Mouse (Mus musculus): Measurements from ENCODE around the gene 9930104L06Rik. TPM values are rescaled to one million over a fixed set of nuclear protein-coding genes. Genes with fewer than 3 reads are reported as not detected.

9930104L06Rik gene
- polyA plus RNA-seq (2012; rRNA removed): 12.3 and 13.7 TPM in 2 replicates

GRCm38 (mm10) chr4:124936613-124937471, at the start of gene 9930104L06Rik:
Gene 9930104L06Rik, plus strand, starts transcription at chr4:124937048.
- peak within 1 kb of the TSS; percentile 68 for H3K4me3 ChIP-seq (replicated peaks; ENCODE audit: extremely low read depth, low read depth, low read length)
- under 1% methylated on average over 52 of the region's 52 CpGs for WGBS
- TF ChIP-seq CTCF (IDR thresholded peaks at IDR 0.05; ENCODE audit: insufficient read depth, low read length): no peak
- TF ChIP-seq POLR2A (IDR thresholded peaks at IDR 0.05; ENCODE audit: borderline replicate concordance, extremely low read depth, low read depth, low read length): peak; percentile 59; the same call in 1 of the 2 replicates
- DNase-seq: peak; percentile 95
- H3K4me1 ChIP-seq (ENCODE audit: control insufficient read depth, insufficient read depth, low read length): no peaks in the 10 kb centered on the region

- DNase-seq: no peak
- WGBS: 65% methylated on average over 7 of the region's 7 CpGs
- Histone ChIP-seq H3K4me1 (ENCODE audit: control insufficient read depth, insufficient read depth, low read length) (no peaks in the 10 kb centered on the region), H3K4me3 (replicated peaks; ENCODE audit: extremely low read depth, low read depth, low read length) (no peak overlapping the region)
- TF ChIP-seq POLR2A (IDR thresholded peaks at IDR 0.05; ENCODE audit: borderline replicate concordance, extremely low read depth, low read depth, low read length): no peak
- no peak for TF ChIP-seq CTCF (IDR thresholded peaks at IDR 0.05; ENCODE audit: insufficient read depth, low read length)
Observed at GRCm38 (mm10) chr4:124888702-124889101, 48.1 kb upstream of the 9930104L06Rik start.

- no peak for DNase-seq
- no peak for TF ChIP-seq POLR2A (IDR thresholded peaks at IDR 0.05; ENCODE audit: borderline replicate concordance, extremely low read depth, low read depth, low read length)
- no peak for TF ChIP-seq CTCF (IDR thresholded peaks at IDR 0.05; ENCODE audit: insufficient read depth, low read length)
- Histone ChIP-seq H3K4me3 (replicated peaks; ENCODE audit: extremely low read depth, low read depth, low read length) (no peak overlapping the region), H3K4me1 (ENCODE audit: control insufficient read depth, insufficient read depth, low read length) (no peaks in the 10 kb centered on the region)
- 74% methylated on average over 2 of the region's 2 CpGs for WGBS
Observed at GRCm38 (mm10) chr4:124889935-124890334, 46.9 kb upstream of the 9930104L06Rik start.

- 78% methylated on average over 5 of the region's 5 CpGs for WGBS
- Histone ChIP-seq H3K4me3 (replicated peaks; ENCODE audit: extremely low read depth, low read depth, low read length) (no peak overlapping the region), H3K4me1 (ENCODE audit: control insufficient read depth, insufficient read depth, low read length) (no peaks in the 10 kb centered on the region)
- DNase-seq: no peak
- TF ChIP-seq POLR2A (IDR thresholded peaks at IDR 0.05; ENCODE audit: borderline replicate concordance, extremely low read depth, low read depth, low read length): no peak
- TF ChIP-seq CTCF (IDR thresholded peaks at IDR 0.05; ENCODE audit: insufficient read depth, low read length): no peak
Observed at GRCm38 (mm10) chr4:124890831-124891230, 46.0 kb upstream of the 9930104L06Rik start.

- TF ChIP-seq POLR2A (IDR thresholded peaks at IDR 0.05; ENCODE audit: borderline replicate concordance, extremely low read depth, low read depth, low read length) (no peak), CTCF (IDR thresholded peaks at IDR 0.05; ENCODE audit: insufficient read depth, low read length) (no peak)
- DNase-seq: no peak
- Histone ChIP-seq H3K4me1 (ENCODE audit: control insufficient read depth, insufficient read depth, low read length) (no peaks in the 10 kb centered on the region), H3K4me3 (replicated peaks; ENCODE audit: extremely low read depth, low read depth, low read length) (no peak overlapping the region)
- WGBS: 39% methylated on average over 6 of the region's 6 CpGs
Observed at GRCm38 (mm10) chr4:124893769-124894168, 43.1 kb upstream of the 9930104L06Rik start.

- no peak for TF ChIP-seq POLR2A (IDR thresholded peaks at IDR 0.05; ENCODE audit: borderline replicate concordance, extremely low read depth, low read depth, low read length)
- no peak for TF ChIP-seq CTCF (IDR thresholded peaks at IDR 0.05; ENCODE audit: insufficient read depth, low read length)
- no peaks in the 10 kb centered on the region for H3K4me1 ChIP-seq (ENCODE audit: control insufficient read depth, insufficient read depth, low read length)
- DNase-seq: no peak
- 3% methylated on average over 83 of the region's 83 CpGs for WGBS
- H3K4me3 ChIP-seq (replicated peaks; ENCODE audit: extremely low read depth, low read depth, low read length): no peak overlapping the region
Observed at GRCm38 (mm10) chr4:124894508-124895428, 42.1 kb upstream of the 9930104L06Rik start.

- 60% methylated on average over 10 of the region's 10 CpGs for WGBS
- no peak overlapping the region for H3K4me3 ChIP-seq (replicated peaks; ENCODE audit: extremely low read depth, low read depth, low read length)
- H3K4me1 ChIP-seq (ENCODE audit: control insufficient read depth, insufficient read depth, low read length): no peaks in the 10 kb centered on the region
- DNase-seq: no peak
- TF ChIP-seq CTCF (IDR thresholded peaks at IDR 0.05; ENCODE audit: insufficient read depth, low read length) (no peak), POLR2A (IDR thresholded peaks at IDR 0.05; ENCODE audit: borderline replicate concordance, extremely low read depth, low read depth, low read length) (no peak)
Observed at GRCm38 (mm10) chr4:124898428-124898827, 38.4 kb upstream of the 9930104L06Rik start.

- 45% methylated on average over 5 of the region's 5 CpGs for WGBS
- TF ChIP-seq CTCF (IDR thresholded peaks at IDR 0.05; ENCODE audit: insufficient read depth, low read length) (no peak), POLR2A (IDR thresholded peaks at IDR 0.05; ENCODE audit: borderline replicate concordance, extremely low read depth, low read depth, low read length) (no peak)
- Histone ChIP-seq H3K4me3 (replicated peaks; ENCODE audit: extremely low read depth, low read depth, low read length) (no peak overlapping the region), H3K4me1 (ENCODE audit: control insufficient read depth, insufficient read depth, low read length) (no peaks in the 10 kb centered on the region)
- no peak for DNase-seq
Observed at GRCm38 (mm10) chr4:124899906-124900305, 36.9 kb upstream of the 9930104L06Rik start.

GRCm38 (mm10) chr4:124905417-124905816, 31.4 kb upstream of the 9930104L06Rik start:
- no peaks in the 10 kb centered on the region for H3K4me1 ChIP-seq (ENCODE audit: control insufficient read depth, insufficient read depth, low read length)
- no peak for TF ChIP-seq POLR2A (IDR thresholded peaks at IDR 0.05; ENCODE audit: borderline replicate concordance, extremely low read depth, low read depth, low read length)
- no peak for TF ChIP-seq CTCF (IDR thresholded peaks at IDR 0.05; ENCODE audit: insufficient read depth, low read length)
- DNase-seq: no peak
- H3K4me3 ChIP-seq (replicated peaks; ENCODE audit: extremely low read depth, low read depth, low read length): no peak overlapping the region
- 65% methylated on average over 4 of the region's 4 CpGs for WGBS

Data from lung, adult 2 months (tissue).